Mouse (Mus musculus) c-Kit-negative CD71-positive TER-119-positive erythroid progenitor cells, embryonic 14.5 days (primary cell): ENCODE data around the gene Hnrnpl.

Experiments used
- DNase-seq: peaks from one replicate; pipeline ENCODE4 v3.0.0-alpha.2; 2013; ENCODE audit warnings: low read depth, low spot score

Gene Hnrnpl

DNA sequence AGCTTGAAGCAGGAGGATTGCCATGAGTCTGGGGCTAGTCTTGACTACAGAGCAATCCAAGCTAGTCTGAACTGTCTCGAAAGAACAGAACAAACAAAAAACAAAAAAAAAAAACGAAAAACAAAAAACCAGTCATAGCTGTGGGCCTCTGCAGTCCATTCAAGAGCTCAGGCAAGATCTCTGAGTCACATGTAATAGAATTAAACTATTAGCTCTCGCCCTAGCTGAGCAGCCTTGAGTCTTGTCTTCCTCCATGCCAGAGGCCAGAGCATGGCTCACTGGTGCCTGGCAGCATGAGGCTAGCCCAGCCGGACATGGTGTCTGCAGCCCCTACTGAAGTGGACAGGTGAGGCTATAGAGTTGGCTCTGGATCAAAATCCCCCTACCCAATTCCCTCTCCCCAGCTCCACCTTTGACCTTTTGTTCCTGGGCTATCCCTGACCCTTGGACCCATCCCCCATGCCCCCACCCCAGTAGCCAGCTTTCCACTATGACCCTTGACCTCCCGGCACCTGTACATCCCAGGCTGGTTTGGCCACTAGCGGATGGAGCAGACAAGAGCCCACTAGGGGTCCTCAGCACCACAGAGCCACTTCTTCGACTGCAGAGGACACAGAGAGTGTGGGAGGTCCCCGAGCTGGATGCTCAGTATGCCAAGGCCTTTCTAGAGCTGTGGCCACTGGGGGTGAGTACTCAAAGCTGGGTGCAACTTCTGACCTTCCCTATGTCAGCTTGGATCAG lies 18.1 kb upstream of the Hnrnpl start:
- no peak for DNase-seq

DNA sequence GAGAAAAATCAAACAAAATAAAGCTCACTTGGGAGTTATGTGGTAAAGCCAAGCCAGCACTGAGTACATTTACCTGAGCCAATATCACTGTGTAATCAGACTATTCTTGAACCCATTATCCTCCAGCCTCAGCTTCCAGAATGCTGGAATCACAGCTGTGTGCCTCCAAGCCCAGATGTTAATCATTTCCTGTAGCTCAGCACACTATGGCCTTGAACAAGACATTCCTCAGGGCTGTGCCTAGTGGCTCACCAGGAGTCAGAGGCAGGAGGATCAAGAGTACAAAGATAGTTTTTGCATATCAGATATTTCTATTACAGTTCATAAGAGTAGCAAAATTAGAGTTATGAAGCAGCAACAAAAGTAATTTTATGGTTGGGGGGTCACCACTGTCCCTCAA lies 16.6 kb upstream of the Hnrnpl start:
- no peak for DNase-seq

DNA sequence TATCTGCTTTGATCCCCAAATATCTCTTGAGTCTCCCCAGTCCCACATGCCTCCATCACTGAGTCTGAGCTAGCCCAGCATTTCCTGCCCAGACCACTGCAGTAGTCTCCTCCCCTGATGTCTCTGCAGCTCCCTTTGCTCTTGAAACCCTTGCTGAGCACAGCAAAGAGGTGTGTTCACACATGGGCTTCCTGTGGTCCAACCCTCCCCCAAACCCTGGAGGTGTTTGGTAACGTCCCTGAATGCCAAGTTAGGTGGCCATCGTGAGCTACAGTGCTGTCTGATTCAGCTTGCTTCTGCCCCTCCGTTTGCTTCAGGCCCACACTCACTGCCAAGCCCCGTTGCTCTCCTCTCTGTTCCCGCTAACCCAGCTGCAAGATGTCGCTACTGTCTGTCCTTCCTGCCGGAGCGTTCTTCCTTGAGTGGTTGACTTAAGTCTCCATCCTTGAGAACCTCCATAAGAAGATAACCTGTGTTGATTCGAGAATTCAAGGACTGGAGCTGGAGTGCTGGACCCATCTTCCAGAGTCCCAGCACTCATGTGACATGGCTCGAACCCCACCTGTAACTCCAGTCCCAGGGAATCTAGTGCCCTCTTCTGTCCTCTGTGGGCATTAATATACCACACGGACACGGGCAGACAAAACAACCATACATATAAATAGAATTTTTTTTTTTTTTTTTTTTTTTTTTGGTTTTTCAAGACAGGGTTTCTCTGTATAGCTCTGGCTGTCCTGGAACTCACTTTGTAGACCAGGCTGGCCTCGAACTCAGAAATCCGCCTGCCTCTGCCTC lies 15.8 kb upstream of the Hnrnpl start:
- DNase-seq: no peak

DNA sequence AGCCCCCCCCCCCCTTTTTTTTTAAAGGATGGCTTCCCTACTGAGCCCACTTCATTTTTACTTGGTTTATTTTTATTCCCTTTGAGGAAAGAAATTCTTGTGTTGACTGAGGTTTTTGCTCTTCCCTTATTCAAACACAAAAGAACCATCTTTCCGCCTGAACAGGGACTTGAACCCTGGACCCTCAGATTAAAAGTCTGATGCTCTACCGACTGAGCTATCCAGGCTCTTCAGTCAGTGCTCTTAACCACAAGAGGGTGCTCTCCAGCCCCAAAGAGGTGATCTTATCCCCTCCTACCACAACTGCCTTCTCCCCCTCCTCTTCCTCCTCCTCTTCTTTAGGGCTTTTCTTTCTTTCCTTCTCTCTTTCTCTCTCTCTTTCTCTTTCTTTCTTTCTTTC lies 14.5 kb upstream of the Hnrnpl start:
- no peak for DNase-seq

DNA sequence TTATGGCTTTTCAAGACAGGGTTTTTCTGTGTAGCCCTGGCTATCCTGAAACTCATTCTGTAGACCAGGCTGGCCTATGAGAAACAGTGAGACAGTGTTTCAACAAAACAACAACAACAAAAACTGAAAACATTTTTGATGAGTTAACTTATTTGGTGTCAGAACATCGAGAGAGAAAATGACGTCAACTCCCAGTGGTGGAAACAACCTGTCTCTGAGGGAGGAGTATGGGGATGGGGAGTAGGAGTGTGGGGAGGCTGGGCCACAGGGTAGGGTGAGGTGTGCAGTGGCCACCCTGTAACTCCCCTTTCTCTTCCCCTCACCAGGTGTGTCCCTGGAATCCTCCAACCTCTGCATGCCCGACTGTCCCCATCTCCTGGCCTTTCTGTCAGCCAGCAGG lies 13.8 kb upstream of the Hnrnpl start:
- no peak for DNase-seq

DNA sequence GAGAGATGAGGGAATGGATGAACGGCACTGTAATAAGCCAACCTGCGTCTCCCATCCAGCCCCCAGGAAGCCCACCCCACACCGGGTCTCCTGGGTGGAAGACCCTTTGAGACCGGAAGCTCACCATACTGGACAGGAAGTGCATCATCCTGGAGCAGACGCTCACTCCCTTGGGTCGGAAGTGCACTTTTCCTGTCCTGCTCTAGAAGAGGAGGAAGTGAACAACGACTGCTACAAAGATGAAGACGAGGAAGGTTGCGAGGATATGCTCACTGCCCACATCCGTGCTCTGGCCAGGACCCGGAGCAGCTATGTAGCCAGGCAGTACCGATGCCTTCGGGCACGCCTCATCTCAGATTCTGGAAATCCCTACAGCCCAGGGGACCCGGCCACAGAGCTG lies 12.5 kb upstream of the Hnrnpl start:
- DNase-seq: no peak

DNA sequence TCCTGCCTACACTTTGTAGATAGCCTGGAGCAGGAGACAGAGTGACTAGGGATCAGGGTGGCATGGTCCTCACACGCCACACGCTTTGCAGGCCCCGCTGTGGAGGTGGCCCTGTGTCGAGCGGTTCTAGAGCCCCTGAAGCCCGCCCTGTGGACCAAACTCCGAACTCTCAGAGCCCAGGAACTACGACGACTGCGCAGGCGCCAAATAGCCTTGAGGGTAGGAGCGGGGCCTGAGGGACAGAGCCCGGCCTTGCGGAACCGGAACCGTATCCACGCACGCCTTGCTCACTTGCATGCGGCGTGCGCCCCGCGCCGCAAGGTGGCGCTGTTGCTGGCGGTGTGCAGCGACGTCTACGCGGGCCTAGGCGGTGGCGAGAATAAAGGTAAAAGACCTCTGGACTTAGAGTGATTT lies 11.8 kb upstream of the Hnrnpl start:
- peak; percentile 57 for DNase-seq

DNA sequence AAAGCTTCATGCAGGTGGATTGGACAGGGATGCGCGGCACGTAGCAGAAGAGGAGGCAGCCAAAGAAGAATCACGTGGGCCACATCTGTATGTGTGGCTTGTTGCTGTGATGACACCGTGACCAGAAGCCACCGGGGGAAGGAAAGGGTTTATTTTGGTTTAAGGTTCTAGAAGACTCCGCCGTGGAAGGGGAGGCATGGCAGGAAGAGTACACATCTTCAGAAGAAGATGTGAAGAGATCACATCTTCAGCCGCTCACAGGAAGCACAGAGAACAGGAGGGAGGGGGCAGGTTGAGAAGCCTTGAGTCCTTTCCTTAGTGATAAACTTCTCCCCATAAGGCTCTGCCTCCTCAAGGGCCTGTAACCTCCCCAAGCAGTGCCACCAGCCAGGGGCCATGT lies 8.3 kb upstream of the Hnrnpl start:
- DNase-seq: no peak

DNA sequence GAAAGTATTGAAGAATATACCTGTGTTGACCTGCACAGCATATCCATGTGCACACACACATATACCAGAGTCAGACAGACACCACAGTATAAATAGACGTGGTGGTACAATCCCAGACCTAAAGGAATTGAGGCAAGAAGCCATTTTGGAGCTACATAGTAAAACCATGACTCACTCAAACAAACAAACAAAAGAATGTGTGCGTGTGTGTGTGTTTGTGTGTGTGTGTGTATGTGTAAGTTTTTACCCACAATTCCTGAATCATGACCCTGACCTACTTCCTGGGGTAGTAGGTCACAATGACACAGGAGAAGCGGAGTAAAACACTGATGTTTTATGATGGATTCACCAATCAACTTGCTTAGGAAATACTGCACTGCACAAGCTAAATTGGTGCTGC lies 6.9 kb upstream of the Hnrnpl start:
- DNase-seq: no peak

DNA sequence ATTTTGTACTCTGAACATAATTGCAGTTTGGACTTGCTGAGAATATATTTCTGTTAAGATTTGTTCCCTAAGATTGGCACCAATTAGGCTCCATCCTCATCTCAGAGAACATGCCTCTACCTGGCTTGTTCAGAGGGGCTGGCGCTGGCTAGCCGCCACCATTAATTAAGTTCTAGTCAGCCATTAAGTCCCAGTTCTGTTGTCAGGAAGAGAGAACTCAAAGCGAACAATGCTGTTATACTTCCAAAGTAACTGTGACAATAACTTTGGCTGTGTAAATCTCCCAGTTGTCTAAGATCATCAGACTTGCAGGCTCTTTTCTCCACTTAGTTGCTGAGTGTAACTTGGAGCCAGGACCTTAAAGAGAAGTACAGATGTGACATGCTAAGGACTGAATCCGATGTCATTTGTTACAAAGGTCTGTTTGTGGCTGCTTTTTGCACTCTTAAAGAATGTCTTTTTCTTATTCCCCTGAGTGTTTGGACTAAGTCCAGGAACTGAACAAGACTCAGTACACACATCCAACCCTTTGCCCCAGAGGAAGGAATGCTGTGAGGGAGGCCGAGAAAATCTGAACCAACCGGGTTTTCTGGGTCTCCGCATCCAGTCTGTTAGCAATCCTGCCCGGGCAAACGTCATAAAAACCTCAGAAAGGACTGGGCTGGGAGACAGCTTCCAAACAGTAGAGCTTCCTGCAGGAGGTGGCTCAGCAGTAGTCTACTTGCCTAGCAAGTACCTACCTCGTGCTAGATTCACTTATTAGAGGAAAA lies 6.3 kb upstream of the Hnrnpl start:
- DNase-seq: no peak

DNA sequence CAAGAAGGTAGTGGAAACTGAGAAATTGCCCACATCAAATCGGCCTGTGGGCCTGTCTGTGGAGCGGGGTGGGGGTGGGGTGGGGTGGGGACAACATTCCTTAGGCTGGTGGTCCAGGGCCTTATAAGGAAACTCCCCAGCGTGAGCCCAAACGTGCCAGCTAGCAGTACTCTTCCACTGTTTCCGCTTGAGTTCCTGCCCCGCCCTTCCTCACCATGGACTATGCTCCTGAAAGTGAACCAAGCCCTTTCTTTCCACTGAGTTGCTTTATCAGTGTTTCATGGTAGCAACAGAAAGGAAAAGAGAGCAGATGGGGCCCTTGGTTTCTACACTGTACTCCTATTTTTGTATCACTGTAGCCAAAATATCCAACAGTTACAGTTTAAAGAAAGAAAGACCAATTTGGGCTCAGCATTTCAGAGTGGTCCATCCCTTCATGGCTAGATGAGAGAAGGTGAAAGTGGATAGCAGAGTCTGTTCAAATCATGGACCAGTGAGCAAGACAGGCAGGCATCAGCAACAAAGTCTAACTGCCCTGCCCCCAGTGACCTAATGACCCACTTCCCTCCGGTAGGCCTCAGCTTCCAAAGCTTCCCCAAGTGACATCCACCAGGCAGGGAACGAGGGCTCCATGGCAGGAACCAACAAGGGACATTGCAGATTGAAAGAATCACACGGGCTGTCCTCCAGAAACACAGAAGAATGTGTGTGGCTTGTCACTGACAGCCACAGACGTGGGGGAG lies 5.3 kb upstream of the Hnrnpl start:
- DNase-seq: no peak

DNA sequence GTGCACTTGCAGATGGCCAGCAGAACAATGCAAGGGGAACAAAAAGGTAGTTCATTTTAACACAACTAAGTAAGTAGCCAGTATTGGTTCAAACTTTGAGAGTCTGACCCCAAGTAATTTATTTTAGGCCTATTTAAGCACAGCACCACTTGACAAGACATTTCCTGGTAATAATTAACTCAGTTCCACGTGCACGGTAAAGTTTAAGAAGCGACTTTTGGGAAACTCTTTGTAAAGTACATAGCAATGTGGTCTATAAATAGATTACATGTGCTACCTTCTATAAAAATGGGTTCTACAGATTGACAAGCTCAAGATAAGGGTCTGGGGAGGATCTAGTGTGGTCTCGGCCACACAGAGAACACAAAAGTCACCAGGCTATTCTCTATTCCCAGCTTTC lies 4.6 kb upstream of the Hnrnpl start:
- no peak for DNase-seq

DNA sequence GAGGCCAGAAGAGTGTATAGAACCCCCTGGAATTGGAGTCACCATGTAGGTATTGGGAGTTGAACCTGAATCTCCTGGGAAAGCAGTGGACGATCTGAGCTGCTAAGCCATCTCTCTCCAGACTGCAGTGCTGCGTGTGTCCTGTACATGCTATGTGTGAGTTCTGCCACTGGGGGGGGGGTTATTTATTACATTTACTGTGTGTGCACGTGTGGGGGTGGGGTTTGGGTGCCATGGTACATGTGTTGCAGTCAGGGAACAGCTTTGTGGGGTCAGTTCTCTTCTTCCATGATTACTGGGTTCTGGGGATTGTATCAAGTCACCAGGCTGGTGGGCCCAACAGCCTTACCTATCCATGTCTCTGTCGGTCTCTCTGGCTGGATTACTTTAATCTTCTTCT lies 1.5 kb upstream of the Hnrnpl start:
- DNase-seq: no peak

DNA sequence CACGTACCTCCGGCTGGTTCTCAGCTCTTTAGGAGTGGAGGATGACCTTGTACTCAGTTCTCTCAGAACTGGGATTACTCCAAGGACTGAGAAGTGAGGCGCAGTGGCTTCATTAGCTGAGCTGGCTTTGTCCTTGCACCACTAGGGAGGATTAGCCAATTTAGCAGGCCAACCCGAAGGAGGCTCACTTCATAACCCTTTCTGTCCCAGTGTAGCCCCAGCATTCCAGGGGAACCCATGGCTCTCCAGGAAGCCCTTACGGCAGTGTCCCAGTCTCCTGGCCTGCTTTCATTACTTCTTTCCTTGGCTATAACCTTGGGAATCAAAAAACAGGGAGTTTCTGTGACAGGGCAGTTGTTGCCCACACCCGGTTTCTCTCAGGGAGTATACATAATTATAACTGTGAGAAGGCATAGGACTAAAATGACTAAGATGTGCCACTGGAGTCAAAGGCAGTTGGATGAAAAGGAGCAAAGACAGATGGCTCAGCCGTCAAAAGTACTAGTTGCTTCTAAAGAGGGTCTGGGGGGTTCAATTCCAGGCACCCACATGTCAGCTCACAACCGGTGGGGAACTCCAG lies 610 bp upstream of the Hnrnpl start:
- no peak for DNase-seq

DNA sequence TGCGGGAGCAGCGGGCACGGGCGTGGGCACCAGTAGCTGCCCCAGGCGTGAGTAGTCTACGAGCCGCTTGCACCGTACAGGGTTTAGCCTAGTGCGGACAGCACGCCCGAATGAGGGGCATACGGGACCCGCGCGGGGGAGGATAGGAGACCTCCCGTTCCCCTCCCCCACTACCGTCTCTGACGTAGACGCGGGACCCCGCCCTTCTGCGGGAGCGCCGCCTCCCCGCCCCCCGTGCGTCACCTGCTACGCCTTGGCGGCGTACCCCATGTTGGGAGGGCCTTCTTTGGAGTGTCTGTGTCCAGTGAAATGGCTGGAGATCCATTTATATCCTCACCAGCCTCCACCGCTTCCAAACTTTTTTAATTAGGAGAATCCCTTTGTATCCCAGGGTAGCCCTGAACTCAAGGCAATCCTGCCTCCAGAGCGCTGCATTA lies 634 bp downstream of the Hnrnpl start:
- peak; percentile 65 for DNase-seq

DNA sequence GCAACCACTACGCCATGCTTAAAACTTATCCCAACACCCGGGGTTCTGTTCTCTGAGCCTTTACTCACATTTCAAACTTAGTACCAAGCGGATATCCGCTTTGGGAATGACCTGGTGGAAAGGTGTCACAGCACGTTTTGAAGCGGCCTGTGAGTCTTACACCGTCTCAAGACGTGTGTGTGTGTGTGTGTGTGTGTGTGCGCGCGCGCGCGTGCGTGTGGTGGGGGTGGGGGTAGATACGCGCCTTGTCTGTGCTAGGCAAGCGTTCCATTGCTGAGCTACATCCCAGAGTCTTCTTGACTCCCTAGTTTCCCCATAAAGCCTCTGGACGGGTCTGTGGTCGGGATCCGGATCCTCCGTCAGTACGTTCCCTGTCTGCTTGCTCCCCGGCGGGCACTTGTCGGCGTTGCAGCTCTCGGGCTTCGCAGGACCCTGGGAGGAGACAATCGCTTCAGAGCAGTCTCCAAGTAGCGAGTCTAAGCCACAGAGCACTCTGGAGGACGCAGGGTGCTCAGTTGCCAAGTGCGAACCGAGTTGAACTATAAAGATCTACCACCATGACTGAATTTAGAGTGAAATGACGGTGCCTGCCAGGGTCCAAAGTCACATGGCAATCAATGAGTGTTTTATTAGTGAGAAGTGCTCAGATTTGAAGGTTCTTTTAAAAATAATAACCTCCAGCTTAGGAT lies 1.2 kb downstream of the Hnrnpl start:
- peak; percentile 52 for DNase-seq

DNA sequence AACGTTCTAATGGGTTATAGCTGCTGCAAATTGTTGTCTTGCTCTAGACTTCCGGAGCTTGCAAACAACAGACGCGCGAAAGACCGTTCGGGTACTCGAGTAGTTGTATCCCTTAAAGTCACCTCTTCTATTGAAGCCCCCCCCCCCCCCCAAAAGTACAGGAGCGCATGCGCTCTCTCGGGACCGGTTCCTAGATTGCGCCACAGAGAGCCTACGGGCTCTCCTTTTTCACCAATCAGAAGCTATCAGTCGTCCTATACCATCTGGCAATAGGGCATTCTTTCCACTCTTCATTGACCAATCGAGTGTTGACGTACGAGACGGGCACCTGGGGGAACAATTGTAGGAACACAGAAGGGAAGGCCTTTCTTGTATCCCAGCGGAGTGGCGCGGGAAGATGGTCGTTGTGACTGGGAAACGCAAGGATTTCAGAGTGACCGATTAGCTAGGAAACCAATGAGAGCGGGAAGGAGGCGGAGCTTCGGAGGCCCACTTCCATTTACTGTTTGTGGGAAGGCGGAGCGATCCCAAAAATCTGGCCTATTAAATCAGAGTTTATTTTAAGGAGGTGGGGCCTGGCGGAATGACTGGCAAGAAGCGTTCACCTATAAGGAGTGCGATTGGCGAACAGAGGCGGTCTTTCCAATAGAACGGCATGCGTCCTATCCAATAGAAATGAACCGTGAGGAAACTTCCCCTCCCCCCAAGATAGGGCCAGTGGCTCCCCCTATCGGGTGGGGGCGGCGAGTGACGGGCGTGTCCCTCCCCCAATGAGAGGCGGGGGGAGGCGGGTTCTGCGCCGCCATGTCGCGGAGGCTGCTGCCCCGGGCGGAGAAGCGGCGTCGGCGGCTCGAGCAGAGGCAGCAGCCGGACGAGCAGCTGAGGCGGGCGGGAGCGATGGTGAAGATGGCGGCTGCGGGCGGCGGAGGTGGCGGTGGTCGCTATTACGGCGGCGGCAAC lies 2.0 kb downstream of the Hnrnpl start:
- peak; percentile 99 for DNase-seq

DNA sequence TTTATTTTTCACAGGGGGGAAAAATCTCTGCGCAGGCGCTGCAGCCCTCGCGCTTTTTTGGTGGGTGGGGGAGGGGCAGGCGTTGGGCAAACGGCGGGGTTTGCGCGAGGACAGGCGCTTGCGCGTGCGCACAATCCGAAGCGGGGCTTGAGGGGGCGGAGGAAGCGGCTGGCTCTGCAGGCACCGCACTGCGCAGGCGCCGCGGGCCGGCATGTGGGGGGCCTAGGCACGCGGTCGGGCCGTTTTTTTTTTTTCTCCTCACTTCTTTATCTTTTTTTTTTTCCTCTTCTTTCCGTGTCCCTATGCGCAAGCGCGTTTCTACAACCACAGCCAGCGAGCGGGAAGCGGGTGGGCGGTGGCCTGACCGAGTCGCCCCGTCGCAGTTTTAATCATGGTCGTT lies 2.9 kb downstream of the Hnrnpl start:
- peak; percentile 77 for DNase-seq

DNA sequence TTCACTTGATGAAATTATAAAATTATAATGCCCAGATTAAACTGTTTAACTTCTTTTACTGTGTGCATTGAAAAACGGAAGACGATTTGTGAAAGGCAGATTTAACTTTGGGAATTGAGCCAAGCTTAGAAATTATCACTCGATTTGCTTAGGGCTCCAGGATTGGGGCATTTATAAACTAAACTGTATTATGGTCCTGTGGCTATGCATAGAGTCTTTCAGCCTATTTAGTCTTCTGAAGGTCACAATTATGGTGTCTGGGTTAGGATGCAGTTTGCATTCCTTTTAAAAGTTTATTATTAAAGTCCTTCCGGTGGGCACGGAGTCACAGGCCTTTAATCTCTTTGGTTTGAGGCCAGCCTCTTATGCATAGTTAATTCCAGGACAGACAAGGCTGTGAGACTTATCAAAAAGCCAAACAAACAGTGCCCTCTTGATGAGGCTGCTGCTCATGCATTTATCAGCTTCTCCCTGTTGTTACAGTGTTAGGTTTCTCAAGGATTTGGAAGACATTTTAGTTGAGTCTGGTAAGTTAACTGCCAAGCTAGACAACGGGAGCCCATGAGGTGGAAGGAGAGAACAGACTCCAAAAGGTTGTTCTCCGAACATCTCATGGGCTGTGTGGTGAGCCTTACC lies 3.4 kb downstream of the Hnrnpl start:
- no peak for DNase-seq
